Mouse (Mus musculus) stomach, embryonic 14.5 days (tissue): ENCODE data around the gene Asf1a. TPM values are rescaled to one million over a fixed set of nuclear protein-coding genes. Genes with fewer than 3 reads are reported as not detected.

Experiments
- ATAC-seq: fragments of 200-750 bp; cut with Nextera tagmentation; 2 replicates; pipeline ENCODE4 v1.8.0; 2017; ENCODE audit warnings: low read depth, moderate TSS enrichment; ENCODE audit not compliant: insufficient number of reproducible peaks, insufficient read depth, low FRiP score
- H3K27ac ChIP-seq: fragments of 300-500 bp; sonication (generic); 2 replicates; pipeline ENCODE4 v1.5.1; 2014; ENCODE audit warnings: mild to moderate bottlenecking, low read length, moderate library complexity, mixed read lengths
- H3K27me3 ChIP-seq: fragments of 300-500 bp; sonication (generic); 2 replicates; pipeline ENCODE4 v1.6.1; 2014; ENCODE audit warnings: low read length, control low read depth, mixed read lengths; ENCODE audit not compliant: control insufficient read depth, insufficient read depth
- H3K36me3 ChIP-seq: fragments of 300-500 bp; sonication (generic); 2 replicates; pipeline ENCODE4 v1.6.1; 2014; ENCODE audit warnings: mild to moderate bottlenecking, control low read depth, low read length, moderate library complexity, mixed read lengths; ENCODE audit not compliant: control insufficient read depth, insufficient read depth
- H3K4me1 ChIP-seq: fragments of 300-500 bp; sonication (generic); 2 replicates; pipeline ENCODE4 v1.6.1; 2014; ENCODE audit warnings: low read length, control low read depth, mixed read lengths; ENCODE audit not compliant: control insufficient read depth, insufficient read depth
- H3K4me2 ChIP-seq: fragments of 300-500 bp; sonication (generic); replicated peaks from 2 replicates; pipeline ENCODE4 v1.6.1; 2014; ENCODE audit warnings: low read depth, low read length, control low read depth
- H3K4me3 ChIP-seq: fragments of 300-500 bp; sonication (generic); 2 replicates; pipeline ENCODE4 v1.5.1; 2014; ENCODE audit warnings: low read depth, low read length, control low read depth
- H3K9ac ChIP-seq: fragments of 300-500 bp; sonication (generic); replicated peaks from 2 replicates; pipeline ENCODE4 v1.6.1; 2014; ENCODE audit warnings: low read depth, mild to moderate bottlenecking, control low read depth, low read length, moderate library complexity, mixed read lengths
- H3K9me3 ChIP-seq: fragments of 300-500 bp; sonication (generic); 2 replicates; pipeline ENCODE4 v1.6.1; 2016; ENCODE audit warnings: low read depth, low read length, control low read depth; ENCODE audit not compliant: control insufficient read depth
- WGBS: fragments of 180-500 bp; shearing (Covaris S2); extraction: QIAGEN DNeasy Blood & Tissue Kit; methylation state at CpG from one replicate; pipeline ENCODE4 v1.1.7; 2014; 5-methylcytosine and 5-hydroxymethylcytosine counted together
- polyA plus RNA-seq: library from polyadenylated mRNA; unstranded; fragments of >200 nt; fragmentation: Nextera tagmentation; extraction: Ambion mirVana; gene quantifications from 2 replicates; pipeline ENCODE4 v1.2.1, GENCODE M21; 2014

Gene Asf1a
- polyA plus RNA-seq, 1 experiment from 2014 or later = 123 TPM

DNA sequence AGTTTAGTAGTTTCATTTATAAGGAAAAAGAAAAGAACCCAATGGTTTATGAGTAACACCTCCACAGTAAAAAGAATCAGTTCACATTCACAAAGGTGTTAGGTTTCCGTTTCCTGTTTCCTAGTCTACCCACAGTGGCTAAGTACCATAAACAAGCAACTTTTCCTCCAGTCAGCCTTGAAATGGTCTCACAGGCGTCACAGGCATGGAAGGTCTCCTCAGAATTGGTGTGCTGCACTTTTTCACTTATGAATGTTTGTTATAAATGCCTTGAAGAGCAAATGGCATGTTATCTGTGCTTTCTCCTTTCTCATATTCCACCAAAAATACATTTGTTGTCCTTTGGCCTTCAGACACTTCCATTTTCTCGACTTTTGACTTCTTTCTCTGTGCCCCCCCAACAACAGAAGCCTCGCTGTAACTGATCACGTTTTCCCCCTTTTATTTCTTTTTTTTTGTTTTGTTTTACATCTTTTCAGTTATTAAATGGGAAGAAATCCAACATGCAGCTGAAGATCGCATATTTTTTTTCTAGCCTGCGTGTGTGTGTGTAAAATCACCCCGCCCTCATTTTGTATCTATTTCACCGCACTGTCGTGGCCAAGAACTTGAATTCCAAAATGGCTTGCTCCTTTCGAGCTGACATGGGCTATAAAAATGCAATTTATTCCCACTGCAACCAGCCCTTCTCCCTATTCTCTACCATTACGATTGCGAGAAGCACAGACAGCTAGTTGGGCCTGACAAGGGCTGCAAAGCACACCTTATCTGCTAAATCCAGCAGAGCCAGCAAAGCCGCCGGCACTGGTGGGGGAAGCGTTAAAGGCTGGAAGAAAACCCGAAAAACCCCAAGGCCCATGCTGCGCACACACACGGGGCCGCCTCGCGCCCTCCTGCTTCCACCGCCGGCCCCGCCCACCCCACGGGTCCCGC is 547 bp upstream of the Asf1a start:
- H3K27me3 ChIP-seq = no peaks in the 10 kb centered on the region
- peaks cover 3% of the 10 kb centered on the region for H3K4me1 ChIP-seq
- H3K27ac ChIP-seq = peak overlapping the region; percentile 98
- H3K4me2 ChIP-seq = peak overlapping the region; percentile 73
- 4% methylated on average over 26 of the region's 27 CpGs for WGBS
- peak overlapping the region; percentile 43 for H3K4me3 ChIP-seq
- ATAC-seq = no peak; the same call in 1 of the 2 replicates
- H3K36me3 ChIP-seq = peaks cover 5% of the 10 kb centered on the region; the same call in 1 of the 2 replicates
- peak overlapping the region; percentile 43; the same call in 1 of the 2 replicates for H3K9ac ChIP-seq
- no peaks in the 10 kb centered on the region for H3K9me3 ChIP-seq

DNA sequence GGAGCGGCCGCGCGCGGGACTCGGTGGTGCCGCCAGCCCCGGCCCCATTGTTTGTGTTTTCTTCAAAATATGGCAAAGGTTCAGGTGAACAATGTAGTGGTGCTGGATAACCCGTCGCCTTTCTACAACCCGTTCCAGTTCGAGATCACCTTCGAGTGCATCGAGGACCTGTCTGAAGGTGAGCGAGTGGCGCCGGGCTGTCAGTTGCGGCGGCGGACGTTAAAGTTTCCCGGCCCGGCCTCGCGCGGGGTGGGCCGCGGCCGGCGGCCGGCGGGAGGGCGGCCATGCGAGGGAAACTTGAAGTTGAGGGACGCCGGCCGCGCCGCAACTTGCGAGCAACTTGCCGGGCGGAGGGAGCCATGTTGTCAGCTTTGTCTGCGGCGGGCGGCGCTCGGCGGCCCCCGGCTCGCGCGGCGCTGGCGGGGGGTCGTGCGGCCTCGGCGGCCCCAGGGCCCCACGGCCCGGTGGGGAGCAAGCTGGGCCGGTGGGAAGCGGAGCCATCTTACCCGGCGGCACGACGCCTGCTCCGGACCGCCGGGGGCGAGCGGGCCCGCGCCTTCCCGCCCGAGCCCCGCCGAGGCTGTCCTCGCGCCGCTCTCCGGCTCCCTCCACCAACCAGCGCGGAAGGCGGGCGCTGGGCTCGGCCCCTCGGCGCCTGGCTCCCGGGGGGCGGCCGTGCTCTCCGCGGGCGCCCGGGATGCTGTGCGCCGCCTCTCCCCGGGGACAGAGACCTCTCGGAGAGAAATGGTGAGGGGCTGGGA is 744 bp downstream of the Asf1a start:
- Histone ChIP-seq H3K36me3 (peaks cover 6% of the 10 kb centered on the region; the same call in 1 of the 2 replicates), H3K9me3 (no peaks in the 10 kb centered on the region), H3K4me1 (peaks cover 3% of the 10 kb centered on the region), H3K9ac (peak overlapping the region; percentile 99), H3K4me2 (peak overlapping the region; percentile 44), H3K4me3 (peak overlapping the region; percentile 96), H3K27me3 (no peaks in the 10 kb centered on the region), H3K27ac (peak overlapping the region; percentile 99)
- peak; percentile 26 for ATAC-seq
- under 1% methylated on average over 97 of the region's 99 CpGs for WGBS

DNA sequence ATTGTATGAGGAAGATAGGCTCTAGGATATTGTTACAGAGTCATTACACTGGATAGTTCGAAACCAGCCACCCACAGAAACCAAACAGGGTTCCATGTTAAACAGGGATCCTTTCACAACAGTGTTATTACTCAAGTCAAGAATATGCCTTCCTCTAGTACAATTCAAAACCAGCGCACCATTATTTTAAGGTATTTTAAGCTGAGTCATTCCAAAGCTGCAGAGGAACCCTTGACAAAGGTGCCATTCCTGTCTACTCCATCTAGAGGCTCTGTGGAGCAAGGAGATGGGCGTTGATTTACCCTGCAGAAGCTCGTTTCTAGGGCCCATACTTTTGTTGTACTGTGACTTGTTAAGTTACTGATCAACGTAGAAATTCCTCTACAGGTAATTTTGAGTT is 2.3 kb downstream of the Asf1a start:
- Histone ChIP-seq H3K4me3 (peak overlapping the region; percentile 96; the same call in 1 of the 2 replicates), H3K9ac (no peak overlapping the region), H3K4me1 (peaks cover 3% of the 10 kb centered on the region), H3K4me2 (peak overlapping the region; percentile 49), H3K36me3 (peaks cover 19% of the 10 kb centered on the region; the same call in 1 of the 2 replicates), H3K9me3 (no peaks in the 10 kb centered on the region), H3K27ac (no peak overlapping the region), H3K27me3 (no peaks in the 10 kb centered on the region)
- 57% methylated on average over 5 of the region's 5 CpGs for WGBS
- ATAC-seq = no peak

DNA sequence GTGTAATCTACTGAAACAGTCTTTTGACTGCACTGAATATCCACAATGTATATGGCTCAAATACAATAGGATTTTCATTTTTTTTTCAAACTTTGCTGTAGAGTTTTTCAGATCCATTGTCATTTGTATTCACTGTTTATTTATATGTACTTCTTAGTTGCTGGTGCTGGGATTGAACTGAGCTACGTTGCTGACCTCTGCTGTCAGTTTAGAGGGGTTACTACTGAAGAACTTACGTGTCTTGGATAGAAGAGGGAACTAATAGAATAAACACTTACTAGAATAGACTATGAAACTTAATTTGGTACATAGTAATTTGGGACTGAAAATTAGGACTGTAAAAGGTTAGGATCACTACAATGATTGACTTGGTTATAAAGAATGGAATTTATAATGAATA is 8.8 kb downstream of the Asf1a start:
- no peaks in the 10 kb centered on the region for H3K9me3 ChIP-seq
- no peak overlapping the region for H3K4me2 ChIP-seq
- no peak for ATAC-seq
- no peak overlapping the region for H3K27ac ChIP-seq
- no peaks in the 10 kb centered on the region for H3K4me1 ChIP-seq
- WGBS = 61% methylated on average over 2 of the region's 2 CpGs
- H3K27me3 ChIP-seq = no peaks in the 10 kb centered on the region
- H3K4me3 ChIP-seq = no peak overlapping the region
- H3K36me3 ChIP-seq = peaks cover 53% of the 10 kb centered on the region
- H3K9ac ChIP-seq = no peak overlapping the region

DNA sequence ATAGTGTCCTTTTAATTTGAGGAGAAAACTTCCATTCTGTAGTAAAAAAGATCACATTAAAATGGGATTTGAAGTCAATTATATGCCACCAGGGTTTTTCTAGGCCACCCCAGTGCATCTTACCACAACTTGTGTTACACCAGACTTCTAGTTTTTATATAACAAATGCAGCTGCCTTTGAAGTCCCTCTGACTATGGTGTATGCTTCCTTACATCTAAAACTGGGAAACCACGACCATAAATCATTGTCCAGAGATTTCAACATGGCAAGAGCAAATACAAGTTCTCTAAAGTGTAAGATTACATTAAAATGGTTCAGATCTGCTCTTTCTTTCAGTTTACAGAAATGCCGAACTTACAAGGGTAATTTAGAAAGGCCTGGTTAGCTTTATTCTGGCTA is 11.7 kb downstream of the Asf1a start:
- Histone ChIP-seq H3K4me2 (no peak overlapping the region), H3K27ac (no peak overlapping the region), H3K27me3 (no peaks in the 10 kb centered on the region), H3K4me3 (no peak overlapping the region), H3K36me3 (peaks cover 45% of the 10 kb centered on the region), H3K9ac (no peak overlapping the region), H3K4me1 (no peaks in the 10 kb centered on the region), H3K9me3 (no peaks in the 10 kb centered on the region)
- no peak for ATAC-seq
- WGBS = 53% methylated on average over 2 of the region's 2 CpGs

DNA sequence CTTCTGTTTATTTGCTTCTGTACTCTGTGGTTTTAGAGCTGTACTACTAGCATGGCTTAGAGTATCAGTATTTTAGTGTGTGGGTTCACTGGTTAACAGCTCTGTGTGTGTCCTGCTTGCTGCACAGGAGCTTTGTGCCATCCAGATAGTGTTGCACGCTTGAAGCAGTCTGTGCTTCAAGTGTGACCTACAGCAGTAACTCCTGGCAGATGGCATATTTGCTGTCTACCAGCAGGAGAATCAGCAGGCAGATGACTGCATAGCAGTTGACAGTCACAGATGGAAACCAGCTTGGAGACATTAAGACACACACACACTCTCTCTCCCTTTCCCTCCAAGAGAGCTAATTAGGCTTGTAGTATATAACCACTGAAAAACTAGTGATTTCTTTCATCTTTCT is 15.6 kb downstream of the Asf1a start:
- H3K27me3 ChIP-seq = no peaks in the 10 kb centered on the region
- H3K27ac ChIP-seq = no peak overlapping the region
- H3K9ac ChIP-seq = no peak overlapping the region
- H3K4me1 ChIP-seq = no peaks in the 10 kb centered on the region
- 91% methylated on average over 1 of the region's 1 CpGs for WGBS
- peaks cover 41% of the 10 kb centered on the region for H3K36me3 ChIP-seq
- H3K9me3 ChIP-seq = no peaks in the 10 kb centered on the region
- no peak overlapping the region for H3K4me2 ChIP-seq
- no peak overlapping the region for H3K4me3 ChIP-seq
- no peak for ATAC-seq

DNA sequence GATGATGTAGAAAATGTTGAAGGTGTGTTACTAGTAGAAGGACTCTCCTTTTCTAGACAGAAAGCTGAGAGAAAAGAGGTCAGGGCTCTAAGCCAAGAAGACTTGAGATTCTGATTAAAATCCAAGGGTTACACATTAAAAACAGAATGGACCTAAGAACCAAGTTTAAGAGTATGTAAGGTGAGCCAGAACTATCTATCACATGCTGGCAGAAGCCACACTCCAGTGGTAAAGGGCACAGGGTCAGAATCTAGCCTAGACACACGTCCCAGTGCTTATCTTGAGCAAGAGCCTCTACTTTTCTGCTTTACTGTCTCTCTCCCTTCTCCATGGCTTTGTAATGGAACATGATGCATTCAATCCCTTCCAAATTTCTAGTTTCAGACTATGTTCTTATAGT is 17.4 kb downstream of the Asf1a start:
- Histone ChIP-seq H3K9me3 (no peaks in the 10 kb centered on the region), H3K27me3 (no peaks in the 10 kb centered on the region), H3K4me3 (no peak overlapping the region), H3K36me3 (peaks cover 30% of the 10 kb centered on the region), H3K27ac (no peak overlapping the region), H3K9ac (no peak overlapping the region), H3K4me1 (no peaks in the 10 kb centered on the region), H3K4me2 (no peak overlapping the region)
- 53% methylated on average over 1 of the region's 1 CpGs for WGBS
- ATAC-seq = no peak

DNA sequence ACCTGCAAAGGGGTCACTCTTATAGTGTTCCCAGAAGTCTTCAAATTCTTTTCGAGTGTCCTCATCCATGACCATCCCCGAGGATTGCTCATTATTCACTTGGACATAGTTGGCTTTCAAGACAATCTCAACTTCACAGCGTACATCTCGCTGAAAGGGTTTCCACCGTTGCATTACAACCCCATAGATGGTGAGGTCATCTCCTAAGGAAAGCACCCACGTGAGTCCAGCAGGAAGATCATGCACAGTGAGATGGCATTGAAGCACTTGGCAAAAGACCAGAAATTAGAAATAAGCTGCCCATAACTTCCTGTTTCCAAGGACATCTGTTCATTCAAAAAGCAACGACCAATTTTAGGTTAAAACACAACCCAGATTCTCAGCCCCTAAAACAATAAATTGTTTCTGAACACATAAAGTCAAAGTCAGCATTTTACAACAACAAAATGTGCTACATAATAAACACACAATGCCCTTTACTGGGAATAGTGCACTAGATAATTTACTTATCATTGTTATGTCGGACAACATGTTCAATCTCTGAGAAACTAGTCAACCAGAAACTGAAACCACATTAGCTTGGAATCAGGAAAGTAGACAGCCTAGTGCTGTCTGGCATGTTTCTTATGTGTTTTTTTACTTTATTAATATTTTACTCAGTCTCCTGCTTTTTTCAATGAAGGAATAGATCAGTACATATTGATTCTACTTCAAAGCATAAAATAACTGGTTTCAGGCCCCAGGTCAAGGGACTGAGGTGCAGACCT is 19.5 kb downstream of the Asf1a start:
- no peak overlapping the region for H3K9ac ChIP-seq
- no peak for ATAC-seq
- no peaks in the 10 kb centered on the region for H3K4me1 ChIP-seq
- H3K36me3 ChIP-seq = peaks cover 19% of the 10 kb centered on the region
- H3K9me3 ChIP-seq = no peaks in the 10 kb centered on the region
- H3K4me3 ChIP-seq = no peak overlapping the region
- 84% methylated on average over 8 of the region's 8 CpGs for WGBS
- H3K27me3 ChIP-seq = no peaks in the 10 kb centered on the region
- H3K4me2 ChIP-seq = no peak overlapping the region
- H3K27ac ChIP-seq = no peak overlapping the region
